Mouse (Mus musculus) lung, embryonic 14.5 days (tissue): ENCODE measurements around the gene Ptprcap. TPM values are rescaled to one million over a fixed set of nuclear protein-coding genes. Genes with fewer than 3 reads are reported as not detected.
A peak's percentile ranks its signal among the peaks of the same experiment; 100 is the strongest.

Experiments used
- ATAC-seq: fragments of 200-750 bp; cut with Nextera tagmentation; 2 replicates; pipeline ENCODE4 v1.8.0; 2017; ENCODE audit warnings: mild to moderate bottlenecking, moderate TSS enrichment, moderate library complexity; ENCODE audit not compliant: insufficient read depth
- DNase-seq: peaks from one replicate; pipeline ENCODE4 v3.0.0-alpha.2; 2015
- H3K27ac ChIP-seq: fragments of 300-500 bp; sonication (generic); 2 replicates; pipeline ENCODE4 v1.5.1; 2014; ENCODE audit warnings: low read depth, mild to moderate bottlenecking, moderate library complexity
- H3K27me3 ChIP-seq: fragments of 300-500 bp; sonication (generic); 2 replicates; pipeline ENCODE4 v1.6.1; 2014; ENCODE audit warnings: low read length, control low read depth; ENCODE audit not compliant: insufficient read depth
- H3K36me3 ChIP-seq: fragments of 300-500 bp; sonication (generic); 2 replicates; pipeline ENCODE4 v1.6.1; 2014; ENCODE audit warnings: control low read depth; ENCODE audit not compliant: insufficient read depth
- H3K4me1 ChIP-seq: fragments of 300-500 bp; sonication (generic); 2 replicates; pipeline ENCODE4 v1.6.1; 2014; ENCODE audit warnings: antibody characterized with exemption, control low read depth; ENCODE audit not compliant: insufficient read depth
- H3K4me2 ChIP-seq: fragments of 300-500 bp; sonication (generic); 2 replicates; pipeline ENCODE4 v1.6.1; 2014; ENCODE audit warnings: mild to moderate bottlenecking
- H3K4me3 ChIP-seq: fragments of 300-500 bp; sonication (generic); 2 replicates; pipeline ENCODE4 v1.5.1; 2014; ENCODE audit warnings: low read depth, low read length
- H3K9ac ChIP-seq: fragments of 300-500 bp; sonication (generic); 2 replicates; pipeline ENCODE4 v1.6.1; 2014
- H3K9me3 ChIP-seq: fragments of 300-500 bp; sonication (generic); 2 replicates; pipeline ENCODE4 v1.6.1; 2016; ENCODE audit warnings: low read depth, low read length, control low read depth
- CTCF ChIP-seq: IDR thresholded peaks from 2 replicates; pipeline ENCODE4 v1.5.1; 2016; ENCODE audit warnings: antibody characterized with exemption, low read depth
- WGBS: fragments of 180-500 bp; shearing (Covaris S2); extraction: QIAGEN DNeasy Blood & Tissue Kit; methylation state at CpG from one replicate; pipeline ENCODE4 v1.1.7; 2014; 5-methylcytosine and 5-hydroxymethylcytosine counted together
- polyA plus RNA-seq: library from polyadenylated mRNA; unstranded; fragments of >200 nt; fragmentation: Nextera tagmentation; extraction: Ambion mirVana; gene quantifications from 2 replicates; pipeline ENCODE4 v1.2.1, GENCODE M21; 2014

The Ptprcap gene
- 0.81 and 1.1 TPM in 2 replicates for polyA plus RNA-seq

DNA sequence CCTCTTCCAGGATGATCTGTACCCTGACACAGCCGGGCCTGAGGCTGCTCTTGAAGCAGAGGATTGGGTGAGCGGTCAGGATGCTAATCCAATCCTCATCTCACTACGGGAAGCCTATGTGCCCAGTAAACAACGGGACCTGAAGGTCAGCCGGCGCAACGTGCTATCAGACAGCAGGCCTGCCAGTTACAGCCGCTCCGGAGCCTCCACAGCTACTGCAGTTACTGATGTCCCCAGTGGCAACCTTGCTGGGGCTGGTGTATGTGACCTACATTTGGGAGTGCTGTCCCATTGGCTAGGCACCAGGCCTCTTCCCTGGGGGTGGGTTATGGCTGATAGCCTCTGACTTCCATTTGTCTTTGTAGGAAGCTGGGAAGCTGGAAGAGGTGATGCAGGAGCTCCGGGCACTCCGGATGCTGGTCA, at the start of gene Ptprcap:
Gene Ptprcap (plus strand): TSS at position 373 of the 423 bp plus-strand sequence.
- Histone ChIP-seq H3K4me3 (no peak within 1 kb of the TSS), H3K27me3 (no peaks in the 10 kb centered on the region), H3K4me1 (peaks cover 5% of the 10 kb centered on the region), H3K4me2 (no peak within 1 kb of the TSS), H3K27ac (no peak within 1 kb of the TSS), H3K36me3 (peaks cover 39% of the 10 kb centered on the region), H3K9me3 (no peaks in the 10 kb centered on the region), H3K9ac (no peak within 1 kb of the TSS)
- no peak for TF ChIP-seq CTCF
- WGBS = 50% methylated on average over 11 of the region's 11 CpGs
- no peak for DNase-seq
- ATAC-seq = no peak

DNA sequence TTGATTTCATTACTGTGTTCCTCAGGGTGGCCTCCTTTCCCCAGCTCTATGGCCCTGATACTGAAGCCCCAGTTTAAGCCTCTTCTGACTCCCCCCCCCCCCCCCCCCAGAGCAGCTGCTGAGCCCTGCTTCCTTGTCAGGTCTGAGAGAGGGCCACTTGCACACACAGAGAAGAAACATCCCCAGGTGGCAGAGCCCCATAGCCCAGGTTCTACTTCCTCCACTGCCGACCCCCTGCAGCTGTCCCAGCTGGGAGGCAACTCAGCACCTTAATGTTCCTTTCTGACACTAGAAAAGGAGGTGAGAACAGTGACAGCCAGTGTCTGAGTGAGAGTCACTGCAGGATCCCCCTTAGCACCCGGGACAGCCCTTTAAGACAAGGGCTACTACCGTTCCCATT, 49.6 kb upstream of the Ptprcap start:
- no peak for DNase-seq
- no peak for ATAC-seq

DNA sequence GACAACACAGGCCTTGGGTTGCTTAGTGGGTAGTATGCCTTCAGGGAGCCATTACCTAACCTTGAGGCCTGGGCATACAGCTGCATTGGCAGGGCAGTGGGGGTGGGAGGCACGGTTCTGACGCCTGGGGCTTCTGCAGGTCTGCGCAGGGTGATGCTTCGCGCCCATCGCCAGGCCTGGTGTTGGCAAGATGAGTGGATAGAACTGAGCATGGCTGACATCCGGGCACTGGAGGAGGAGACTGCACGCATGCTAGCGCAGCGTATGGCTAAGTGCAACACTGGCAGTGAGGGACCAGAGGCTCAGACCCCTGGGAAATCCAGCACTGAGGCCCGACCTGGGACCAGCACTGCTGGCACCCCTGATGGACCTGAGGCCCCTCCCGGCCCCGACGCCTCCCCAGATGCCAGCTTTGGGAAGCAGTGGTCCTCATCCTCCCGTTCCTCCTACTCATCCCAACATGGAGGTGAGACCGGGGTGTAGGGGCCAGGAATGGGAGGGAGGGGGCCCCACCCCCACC, 48.7 kb upstream of the Ptprcap start:
- Histone ChIP-seq H3K4me2 (no peak overlapping the region), H3K4me3 (no peak overlapping the region), H3K9me3 (no peaks in the 10 kb centered on the region), H3K27ac (no peak overlapping the region), H3K27me3 (peaks cover 26% of the 10 kb centered on the region), H3K4me1 (peaks cover 7% of the 10 kb centered on the region; the same call in 1 of the 2 replicates), H3K9ac (no peak overlapping the region), H3K36me3 (no peaks in the 10 kb centered on the region)
- ATAC-seq (no peak), DNase-seq (no peak)
- 88% methylated on average over 16 of the region's 16 CpGs for WGBS
- TF ChIP-seq CTCF = no peak

More for the DNA sequence above, 49.6 kb upstream of the Ptprcap start:
- no peak overlapping the region for H3K27ac ChIP-seq
- TF ChIP-seq CTCF = no peak
- H3K36me3 ChIP-seq = no peaks in the 10 kb centered on the region
- H3K9me3 ChIP-seq = no peaks in the 10 kb centered on the region
- no peak overlapping the region for H3K4me3 ChIP-seq
- H3K4me1 ChIP-seq = peaks cover 13% of the 10 kb centered on the region; the same call in 1 of the 2 replicates
- H3K4me2 ChIP-seq = no peak overlapping the region
- 53% methylated on average over 3 of the region's 3 CpGs for WGBS
- H3K27me3 ChIP-seq = peaks cover 31% of the 10 kb centered on the region
- H3K9ac ChIP-seq = no peak overlapping the region

- no peak overlapping the region for H3K9ac ChIP-seq
- WGBS = 86% methylated on average over 14 of the region's 14 CpGs
- no peak for ATAC-seq
- H3K36me3 ChIP-seq = no peaks in the 10 kb centered on the region
- H3K4me1 ChIP-seq = no peaks in the 10 kb centered on the region
- no peak overlapping the region for H3K4me3 ChIP-seq
- no peaks in the 10 kb centered on the region for H3K9me3 ChIP-seq
- H3K27ac ChIP-seq = no peak overlapping the region
- no peak for TF ChIP-seq CTCF
- peaks cover 6% of the 10 kb centered on the region for H3K27me3 ChIP-seq
- no peak for DNase-seq
- H3K4me2 ChIP-seq = no peak overlapping the region
Observed at GRCm38 (mm10) chr19:4106654-4107053, 46.8 kb upstream of the Ptprcap start.

- peaks cover 17% of the 10 kb centered on the region; the same call in 1 of the 2 replicates for H3K36me3 ChIP-seq
- no peak overlapping the region for H3K9ac ChIP-seq
- ATAC-seq (no peak), DNase-seq (no peak)
- no peak for TF ChIP-seq CTCF
- no peak overlapping the region for H3K4me2 ChIP-seq
- no peaks in the 10 kb centered on the region for H3K27me3 ChIP-seq
- no peak overlapping the region for H3K27ac ChIP-seq
- no peak overlapping the region for H3K4me3 ChIP-seq
- H3K9me3 ChIP-seq = no peaks in the 10 kb centered on the region
- no peaks in the 10 kb centered on the region for H3K4me1 ChIP-seq
- WGBS = 82% methylated on average over 9 of the region's 9 CpGs
Observed at GRCm38 (mm10) chr19:4108535-4108934, 44.9 kb upstream of the Ptprcap start.

DNA sequence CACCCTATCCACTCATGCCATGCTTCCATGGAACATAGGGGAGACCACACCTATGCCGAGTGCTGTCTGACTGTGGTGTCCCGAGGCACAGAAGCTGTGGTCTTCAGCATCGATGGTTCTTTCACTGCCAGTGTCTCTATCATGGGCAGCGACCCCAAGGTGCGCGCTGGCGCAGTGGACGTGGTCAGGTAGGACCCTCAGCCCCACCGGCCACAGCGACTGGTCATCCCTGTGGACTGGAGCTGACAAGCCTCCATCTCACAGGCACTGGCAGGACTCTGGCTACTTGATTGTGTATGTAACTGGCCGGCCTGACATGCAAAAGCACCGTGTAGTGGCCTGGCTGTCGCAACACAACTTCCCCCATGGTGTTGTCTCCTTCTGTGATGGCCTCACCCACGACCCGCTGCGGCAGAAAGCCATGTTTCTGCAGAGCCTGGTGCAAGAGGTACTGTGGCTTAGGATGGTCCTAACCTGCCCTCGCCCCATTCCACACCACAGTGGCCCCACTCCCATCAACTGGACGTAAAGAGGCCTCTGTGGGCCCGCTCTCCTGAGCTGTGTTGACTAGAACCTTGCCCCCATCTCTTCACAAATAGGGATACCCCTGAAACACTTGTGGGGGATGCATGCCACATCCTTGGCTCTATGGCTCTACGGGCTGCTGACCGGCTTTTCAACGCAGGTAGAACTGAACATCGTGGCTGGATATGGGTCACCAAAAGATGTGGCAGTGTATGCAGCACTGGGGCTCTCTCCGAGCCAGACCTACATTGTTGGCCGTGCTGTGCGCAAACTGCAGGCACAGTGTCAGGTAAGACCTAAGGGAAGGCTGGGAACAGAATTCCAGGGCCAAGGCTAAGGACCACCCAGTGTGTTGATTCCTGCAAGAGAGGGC, 41.1 kb upstream of the Ptprcap start:
- TF ChIP-seq CTCF = no peak
- H3K36me3 ChIP-seq = peaks cover 54% of the 10 kb centered on the region

GRCm38 (mm10) chr19:4113186-4113805, 40.1 kb upstream of the Ptprcap start:
- Histone ChIP-seq H3K9me3 (no peaks in the 10 kb centered on the region), H3K36me3 (peaks cover 63% of the 10 kb centered on the region), H3K27me3 (no peaks in the 10 kb centered on the region), H3K4me2 (0 out of 2 replicates have a peak overlapping the region, but pooled peaks have one; percentile 11), H3K4me3 (no peak overlapping the region), H3K4me1 (no peaks in the 10 kb centered on the region), H3K27ac (no peak overlapping the region), H3K9ac (no peak overlapping the region)
- no peak for TF ChIP-seq CTCF
- 61% methylated on average over 13 of the region's 13 CpGs for WGBS
- ATAC-seq = peak; percentile 64; the same call in 1 of the 2 replicates
- DNase-seq = peak; percentile 58

More for the DNA sequence above, 41.1 kb upstream of the Ptprcap start:
- DNase-seq (no peak), ATAC-seq (no peak)
- H3K4me3 ChIP-seq = no peak overlapping the region
- H3K9me3 ChIP-seq = no peaks in the 10 kb centered on the region
- H3K4me2 ChIP-seq = no peak overlapping the region
- H3K27ac ChIP-seq = no peak overlapping the region
- no peaks in the 10 kb centered on the region for H3K27me3 ChIP-seq
- WGBS = 94% methylated on average over 26 of the region's 26 CpGs
- no peak overlapping the region for H3K9ac ChIP-seq
- H3K4me1 ChIP-seq = no peaks in the 10 kb centered on the region
